Mouse (Mus musculus): ENCODE measurements at regions not wholly inside any gene's neighbourhood (a gene's known extent, or its start where the extent isn't known, plus 50 kb on each side); places are given as distances from the start of the nearest gene placed in this dataset.

- no peak overlapping the region for H3K4me3 ChIP-seq (ENCODE audit: low read length)
- no peaks in the 10 kb centered on the region for H3K9me3 ChIP-seq (ENCODE audit: control insufficient read depth, low read length)
- H3K27me3 ChIP-seq (replicated peaks; ENCODE audit: control insufficient read depth, insufficient read depth, low read length), result no peaks in the 10 kb centered on the region
- H3K36me3 ChIP-seq (ENCODE audit: control insufficient read depth, insufficient read depth, low read length), result no peaks in the 10 kb centered on the region
- H3K27ac ChIP-seq (ENCODE audit: low read depth, low read length), result no peak overlapping the region
- H3K4me1 ChIP-seq (ENCODE audit: control insufficient read depth, insufficient read depth, low read depth, low read length), result no peaks in the 10 kb centered on the region
- 73% methylated on average over 2 of the region's 2 CpGs for WGBS
- peak; percentile 76; the same call in 1 of the 2 replicates for ATAC-seq
- H3K9ac ChIP-seq (ENCODE audit: low read depth, low read length), result no peak overlapping the region
- no peak overlapping the region for H3K4me2 ChIP-seq (ENCODE audit: low read length)
Observed at GRCm38 (mm10) chr14:116810661-116811345, 114.3 kb upstream of the Gpc6 start.

- 48% methylated on average over 6 of the region's 6 CpGs for WGBS
- Histone ChIP-seq H3K4me3 (ENCODE audit: low read length) (no peak overlapping the region), H3K9me3 (ENCODE audit: control insufficient read depth, low read length) (0 out of 2 replicates have a peak, but pooled peaks cover 2% of the 10 kb centered on the region), H3K36me3 (ENCODE audit: control insufficient read depth, insufficient read depth, low read length) (no peaks in the 10 kb centered on the region), H3K4me2 (ENCODE audit: low read length) (no peak overlapping the region), H3K4me1 (ENCODE audit: control insufficient read depth, insufficient read depth, low read depth, low read length) (no peaks in the 10 kb centered on the region), H3K9ac (ENCODE audit: low read depth, low read length) (no peak overlapping the region), H3K27ac (ENCODE audit: low read depth, low read length) (no peak overlapping the region), H3K27me3 (replicated peaks; ENCODE audit: control insufficient read depth, insufficient read depth, low read length) (no peaks in the 10 kb centered on the region)
- no peak for ATAC-seq
Observed at GRCm38 (mm10) chr14:116837235-116837634, 87.9 kb upstream of the Gpc6 start.

GRCm38 (mm10) chr14:116869437-116869836 lies 55.7 kb upstream of the Gpc6 start:
- Histone ChIP-seq H3K27ac (ENCODE audit: low read depth, low read length) (no peak overlapping the region), H3K36me3 (ENCODE audit: control insufficient read depth, insufficient read depth, low read length) (no peaks in the 10 kb centered on the region), H3K9ac (ENCODE audit: low read depth, low read length) (no peak overlapping the region), H3K4me1 (ENCODE audit: control insufficient read depth, insufficient read depth, low read depth, low read length) (no peaks in the 10 kb centered on the region), H3K9me3 (ENCODE audit: control insufficient read depth, low read length) (no peaks in the 10 kb centered on the region), H3K4me2 (ENCODE audit: low read length) (no peak overlapping the region), H3K27me3 (replicated peaks; ENCODE audit: control insufficient read depth, insufficient read depth, low read length) (no peaks in the 10 kb centered on the region), H3K4me3 (ENCODE audit: low read length) (no peak overlapping the region)
- no peak for ATAC-seq
- 61% methylated on average over 2 of the region's 2 CpGs for WGBS

GRCm38 (mm10) chr14:116869996-116870395 lies 55.1 kb upstream of the Gpc6 start:
- no peak for ATAC-seq
- H3K4me1 ChIP-seq (ENCODE audit: control insufficient read depth, insufficient read depth, low read depth, low read length), result no peaks in the 10 kb centered on the region
- 87% methylated on average over 2 of the region's 2 CpGs for WGBS

More at GRCm38 (mm10) chr14:116869996-116870395, 55.1 kb upstream of the Gpc6 start:
- no peaks in the 10 kb centered on the region for H3K9me3 ChIP-seq (ENCODE audit: control insufficient read depth, low read length)
- no peak overlapping the region for H3K9ac ChIP-seq (ENCODE audit: low read depth, low read length)
- no peak overlapping the region for H3K4me2 ChIP-seq (ENCODE audit: low read length)
- H3K27me3 ChIP-seq (replicated peaks; ENCODE audit: control insufficient read depth, insufficient read depth, low read length), result no peaks in the 10 kb centered on the region
- H3K36me3 ChIP-seq (ENCODE audit: control insufficient read depth, insufficient read depth, low read length), result no peaks in the 10 kb centered on the region
- H3K27ac ChIP-seq (ENCODE audit: low read depth, low read length), result no peak overlapping the region
- H3K4me3 ChIP-seq (ENCODE audit: low read length), result no peak overlapping the region
